ENCODE assay signal across 7 mouse cellular contexts in genomic region chr2:27475495-27476302, GRCm38 (mm10). TPM values are rescaled to one million over a fixed set of nuclear protein-coding genes. Genes with fewer than 3 reads are reported as not detected.
DNase-seq lines count a peak whose midpoint lies in the region; ATAC-seq and TF ChIP-seq lines count a peak whose summit lies in the region.

No protein-coding gene starts in this region.

- no peaks in the 10 kb centered on the region for H3K9me3 ChIP-seq in embryonic facial prominence, embryonic 12.5 days
- no peaks in the 10 kb centered on the region for H3K9me3 ChIP-seq in limb, embryonic 12.5 days
- H3K9me3 ChIP-seq in midbrain, embryonic 15.5 days: no peaks in the 10 kb centered on the region

- H3K27ac ChIP-seq in embryonic facial prominence, embryonic 12.5 days: peak overlapping the region; percentile 98
- peak overlapping the region; percentile 92 for H3K27ac ChIP-seq in kidney, adult 2 months (ENCODE audit: insufficient read depth, low read depth, low read length)
- H3K27ac ChIP-seq in limb, embryonic 12.5 days: peak overlapping the region; percentile 98
- peak overlapping the region; percentile 96 for H3K27ac ChIP-seq in midbrain, embryonic 15.5 days
- H3K27ac ChIP-seq in spleen, adult 2 months (ENCODE audit: insufficient read depth, low read length): peak overlapping the region; percentile 90

- WGBS in embryonic facial prominence, embryonic 12.5 days: under 1% methylated on average over 96 of the region's 96 CpGs
- WGBS in kidney, adult 2 months: 1% methylated on average over 94 of the region's 96 CpGs
- WGBS in limb, embryonic 12.5 days: under 1% methylated on average over 79 of the region's 96 CpGs
- under 1% methylated on average over 75 of the region's 96 CpGs for WGBS in midbrain, embryonic 15.5 days
- under 1% methylated on average over 92 of the region's 96 CpGs for WGBS in spleen, adult 2 months

- peaks cover 8% of the 10 kb centered on the region for H3K36me3 ChIP-seq in embryonic facial prominence, embryonic 12.5 days
- no peaks in the 10 kb centered on the region for H3K36me3 ChIP-seq in kidney, adult 2 months (ENCODE audit: control insufficient read depth, insufficient read depth, low read length)
- peaks cover 23% of the 10 kb centered on the region for H3K36me3 ChIP-seq in limb, embryonic 12.5 days
- no peaks in the 10 kb centered on the region for H3K36me3 ChIP-seq in midbrain, embryonic 15.5 days (replicated peaks)
- no peaks in the 10 kb centered on the region for H3K36me3 ChIP-seq in spleen, adult 2 months (ENCODE audit: control insufficient read depth, insufficient read depth, low read length)

- TF ChIP-seq POLR2A in kidney, adult 2 months (IDR thresholded peaks at IDR 0.05; ENCODE audit: low read depth, low read length): peak; percentile 75
- TF ChIP-seq POLR2A in spleen, adult 2 months (IDR thresholded peaks at IDR 0.05; ENCODE audit: low read depth, low read length): peak; percentile 74

- no peaks in the 10 kb centered on the region for H3K27me3 ChIP-seq in embryonic facial prominence, embryonic 12.5 days
- no peaks in the 10 kb centered on the region for H3K27me3 ChIP-seq in kidney, adult 2 months (replicated peaks; ENCODE audit: control insufficient read depth, insufficient read depth, low read length)
- H3K27me3 ChIP-seq in limb, embryonic 12.5 days: no peaks in the 10 kb centered on the region
- no peaks in the 10 kb centered on the region for H3K27me3 ChIP-seq in midbrain, embryonic 15.5 days (replicated peaks)
- H3K27me3 ChIP-seq in spleen, adult 2 months (ENCODE audit: control insufficient read depth, insufficient read depth, low read length): no peaks in the 10 kb centered on the region

- H3K4me2 ChIP-seq in embryonic facial prominence, embryonic 12.5 days (replicated peaks): peak overlapping the region; percentile 98
- H3K4me2 ChIP-seq in limb, embryonic 12.5 days: peak overlapping the region; percentile 98
- peak overlapping the region; percentile 96 for H3K4me2 ChIP-seq in midbrain, embryonic 15.5 days

- peak; percentile 99 for ATAC-seq in embryonic facial prominence, embryonic 12.5 days (ENCODE audit: insufficient number of reproducible peaks, insufficient read depth, low FRiP score, low TSS enrichment)
- peak; percentile 97 for ATAC-seq in limb, embryonic 12.5 days (ENCODE audit: insufficient number of reproducible peaks, insufficient read depth, low FRiP score, low TSS enrichment, low read depth)
- ATAC-seq in midbrain, embryonic 15.5 days (replicated peaks): peak; percentile 99

- DNase-seq in adrenal gland, postnatal 25 days: peak; percentile 92
- DNase-seq in heart, adult 18-20 months: peak; percentile 88 to 96
- DNase-seq in kidney, adult 2 months: peak; percentile 96
- peak; percentile 77 to 89 for DNase-seq in spleen, adult 2 months (ENCODE audit: low read depth in 1 of 2, low spot score in 2 of 2)

- peaks cover 47% of the 10 kb centered on the region for H3K4me1 ChIP-seq in embryonic facial prominence, embryonic 12.5 days
- peaks cover 25% of the 10 kb centered on the region for H3K4me1 ChIP-seq in kidney, adult 2 months (ENCODE audit: control insufficient read depth, insufficient read depth, low read length)
- peaks cover 44% of the 10 kb centered on the region for H3K4me1 ChIP-seq in limb, embryonic 12.5 days (replicated peaks)
- peaks cover 45% of the 10 kb centered on the region for H3K4me1 ChIP-seq in midbrain, embryonic 15.5 days
- H3K4me1 ChIP-seq in spleen, adult 2 months (ENCODE audit: control insufficient read depth, insufficient read depth, insufficient read length): peaks cover 34% of the 10 kb centered on the region; the same call in 1 of the 2 replicates

- H3K9ac ChIP-seq in embryonic facial prominence, embryonic 12.5 days: peak overlapping the region; percentile 91
- H3K9ac ChIP-seq in limb, embryonic 12.5 days (replicated peaks): peak overlapping the region; percentile 98
- H3K9ac ChIP-seq in midbrain, embryonic 15.5 days: peak overlapping the region; percentile 88

- no peak for TF ChIP-seq CTCF in kidney, adult 2 months (conservative IDR thresholded peaks at IDR 0.05; ENCODE audit: insufficient read depth, insufficient read length, low read depth, low read length)
- no peak for TF ChIP-seq CTCF in spleen, adult 2 months (IDR thresholded peaks at IDR 0.05; ENCODE audit: extremely low read depth, insufficient read depth, insufficient read length, insufficient replicate concordance)

- peak overlapping the region; percentile 79 for H3K4me3 ChIP-seq in embryonic facial prominence, embryonic 12.5 days
- H3K4me3 ChIP-seq in kidney, adult 2 months (ENCODE audit: insufficient read depth, low read depth, low read length): peak overlapping the region; percentile 97
- H3K4me3 ChIP-seq in limb, embryonic 12.5 days (replicated peaks): peak overlapping the region; percentile 99
- H3K4me3 ChIP-seq in midbrain, embryonic 15.5 days: peak overlapping the region; percentile 78
- peak overlapping the region; percentile 93 for H3K4me3 ChIP-seq in spleen, adult 2 months (ENCODE audit: extremely low read depth, insufficient read depth, insufficient read length)

RNA-seq across cellular contexts. Expression of gene Brd3, which starts 31.8 kb away (rescaled TPM):
- 81.8 and 110 TPM in 2 replicates for total RNA-seq in adrenal gland, postnatal 25 days (2021)
- 128 and 144 TPM in 2 replicates for polyA plus RNA-seq in embryonic facial prominence, embryonic 12.5 days (2016; fragmentation: Nextera tagmentation; extraction: Ambion mirVana)
- total RNA-seq in heart, adult 18-20 months (2021): 10 to 100 TPM; 25.9 TPM
- polyA plus RNA-seq in kidney, adult 2 months (2012; rRNA removed): 16.4 and 16.7 TPM in 2 replicates
- polyA plus RNA-seq in limb, embryonic 12.5 days (2016; fragmentation: Nextera tagmentation; extraction: Ambion mirVana): 128 and 152 TPM in 2 replicates
- 137 and 152 TPM in 2 replicates for polyA plus RNA-seq in midbrain, embryonic 15.5 days (2015; fragmentation: Nextera tagmentation; extraction: Ambion mirVana)
- polyA plus RNA-seq in spleen, adult 2 months (2012; rRNA removed): 18.2 and 23.7 TPM in 2 replicates

RNA-seq across cellular contexts. Expression of gene Brd3os, which starts 33.6 kb away (rescaled TPM):
- total RNA-seq in adrenal gland, postnatal 25 days (2021): 11.0 and 12.8 TPM in 2 replicates
- 14.6 and 15.8 TPM in 2 replicates for polyA plus RNA-seq in embryonic facial prominence, embryonic 12.5 days (2016; fragmentation: Nextera tagmentation; extraction: Ambion mirVana)
- 1 to 10 TPM; 1.4 to 1.8 TPM for total RNA-seq in heart, adult 18-20 months (2021)
- 11.6 and 15.1 TPM in 2 replicates for polyA plus RNA-seq in kidney, adult 2 months (2012; rRNA removed)
- polyA plus RNA-seq in limb, embryonic 12.5 days (2016; fragmentation: Nextera tagmentation; extraction: Ambion mirVana): 10.7 and 11.5 TPM in 2 replicates
- 42.7 and 44.5 TPM in 2 replicates for polyA plus RNA-seq in midbrain, embryonic 15.5 days (2015; fragmentation: Nextera tagmentation; extraction: Ambion mirVana)
- 1.8 and 2.4 TPM in 2 replicates for polyA plus RNA-seq in spleen, adult 2 months (2012; rRNA removed)

RNA-seq across cellular contexts. Expression of gene Wdr5, which starts 39.3 kb away (rescaled TPM):
- 37.3 and 40.2 TPM in 2 replicates for total RNA-seq in adrenal gland, postnatal 25 days (2021)
- 66.7 and 66.8 TPM in 2 replicates for polyA plus RNA-seq in embryonic facial prominence, embryonic 12.5 days (2016; fragmentation: Nextera tagmentation; extraction: Ambion mirVana)
- total RNA-seq in heart, adult 18-20 months (2021): 10 to 100 TPM; 23.5 to 26.5 TPM
- 28.7 and 29.7 TPM in 2 replicates for polyA plus RNA-seq in kidney, adult 2 months (2012; rRNA removed)
- 72.1 and 73.5 TPM in 2 replicates for polyA plus RNA-seq in limb, embryonic 12.5 days (2016; fragmentation: Nextera tagmentation; extraction: Ambion mirVana)
- 48.2 and 51.3 TPM in 2 replicates for polyA plus RNA-seq in midbrain, embryonic 15.5 days (2015; fragmentation: Nextera tagmentation; extraction: Ambion mirVana)
- 17.3 and 23.7 TPM in 2 replicates for polyA plus RNA-seq in spleen, adult 2 months (2012; rRNA removed)

RNA-seq across cellular contexts. Expression of gene Vav2, which starts 48.9 kb away (rescaled TPM):
- total RNA-seq in adrenal gland, postnatal 25 days (2021): 25.0 and 26.8 TPM in 2 replicates
- 9.0 and 9.8 TPM in 2 replicates for polyA plus RNA-seq in embryonic facial prominence, embryonic 12.5 days (2016; fragmentation: Nextera tagmentation; extraction: Ambion mirVana)
- 10 to 100 TPM; 10.2 to 13.1 TPM for total RNA-seq in heart, adult 18-20 months (2021)
- 28.1 and 30.3 TPM in 2 replicates for polyA plus RNA-seq in kidney, adult 2 months (2012; rRNA removed)
- polyA plus RNA-seq in limb, embryonic 12.5 days (2016; fragmentation: Nextera tagmentation; extraction: Ambion mirVana): 8.0 and 8.5 TPM in 2 replicates
- polyA plus RNA-seq in midbrain, embryonic 15.5 days (2015; fragmentation: Nextera tagmentation; extraction: Ambion mirVana): 13.9 and 15.7 TPM in 2 replicates
- 53.8 and 67.1 TPM in 2 replicates for polyA plus RNA-seq in spleen, adult 2 months (2012; rRNA removed)

Comparison
In these comparisons a context has a peak if more than half of its experiments do, and no peak if none do; other contexts are left out.
1. Peak in every context shown above with its lines: DNase-seq, ATAC-seq, H3K4me3 ChIP-seq and H3K27ac ChIP-seq.